Mouse (Mus musculus) adrenal gland, postnatal 4 days (tissue): ENCODE data around the gene Aldh1a1. TPM values are rescaled to one million over a fixed set of nuclear protein-coding genes. Genes with fewer than 3 reads are reported as not detected.
"Not testable (repeated sequence)": the region's sequence is repeated elsewhere in the genome, so short reads cannot be mapped to it uniquely, and the experiment has no call there.

ENCODE experiments used
- DNase-seq, 2 experiments: peaks; one replicate each; pipeline ENCODE4 v3.0.0; 2021 to 2022; ENCODE audit warnings: low spot score in 2 of 2, mixed read lengths in 2 of 2
- total RNA-seq, 2 experiments: library from RNA; stranded (reverse); gene quantifications; 2 replicates each; pipeline ENCODE4 v1.2.3; 2021

Aldh1a1 gene
- total RNA-seq, 2 experiments from 2014 or later = 32.5 to 35.6 TPM

DNA sequence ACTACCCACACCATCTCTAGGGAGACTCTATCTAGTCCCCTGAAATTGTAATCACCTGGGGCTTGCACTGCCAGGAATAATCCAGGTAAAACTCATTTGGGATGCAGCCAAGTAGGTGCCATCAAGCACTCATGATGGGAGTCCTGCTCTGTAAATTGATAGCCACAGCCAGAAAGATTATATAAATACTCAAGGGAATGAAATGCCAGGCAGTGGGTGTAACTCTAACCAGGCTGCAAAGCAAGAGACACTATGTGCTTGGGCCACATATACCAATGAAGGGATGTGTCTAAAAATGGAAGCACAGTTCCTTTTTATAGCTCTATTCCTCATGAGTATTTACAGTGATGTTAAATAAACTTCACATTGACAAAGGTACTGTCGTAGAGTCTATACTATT, 56.9 kb downstream of the Aldh1a1 start:
- no peak for DNase-seq

DNA sequence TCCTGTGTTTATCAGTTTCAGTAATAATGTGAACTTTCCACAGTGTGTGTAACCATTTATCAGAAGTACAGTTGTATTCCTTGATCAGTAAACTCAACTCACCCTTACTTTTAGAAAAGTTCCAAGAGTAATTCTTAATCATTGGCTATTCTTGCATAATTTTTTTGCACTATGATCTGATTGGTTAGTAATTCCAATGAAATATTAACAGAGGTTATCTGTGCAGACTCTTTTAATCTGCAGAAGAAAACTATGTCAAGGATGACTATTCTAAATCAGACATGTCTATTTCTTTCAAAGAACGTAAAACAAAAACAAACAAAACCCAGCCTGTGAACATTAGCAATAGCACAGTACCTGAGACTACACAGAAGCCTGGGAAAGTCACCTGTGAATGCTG, 62.9 kb downstream of the Aldh1a1 start:
- DNase-seq = no peak

DNA sequence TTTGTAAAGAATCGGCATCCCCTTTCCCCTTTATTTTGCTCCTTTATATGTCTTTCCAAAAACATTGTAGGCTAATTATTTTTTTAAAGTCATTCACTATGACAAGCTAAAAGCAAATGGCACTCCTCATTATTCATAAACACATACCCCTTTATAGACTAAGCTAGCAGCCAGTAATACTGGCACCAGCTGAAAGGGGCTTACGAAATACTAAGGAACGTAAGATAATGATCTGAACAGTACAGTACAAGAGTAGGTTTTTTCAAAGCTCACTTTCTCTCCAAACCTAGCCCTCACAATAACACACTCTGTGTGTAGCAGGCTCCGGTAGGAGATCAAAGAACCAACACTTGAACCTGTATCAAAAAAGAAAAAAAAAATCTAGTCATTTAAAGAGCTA, 64.7 kb downstream of the Aldh1a1 start:
- DNase-seq = no peak

DNA sequence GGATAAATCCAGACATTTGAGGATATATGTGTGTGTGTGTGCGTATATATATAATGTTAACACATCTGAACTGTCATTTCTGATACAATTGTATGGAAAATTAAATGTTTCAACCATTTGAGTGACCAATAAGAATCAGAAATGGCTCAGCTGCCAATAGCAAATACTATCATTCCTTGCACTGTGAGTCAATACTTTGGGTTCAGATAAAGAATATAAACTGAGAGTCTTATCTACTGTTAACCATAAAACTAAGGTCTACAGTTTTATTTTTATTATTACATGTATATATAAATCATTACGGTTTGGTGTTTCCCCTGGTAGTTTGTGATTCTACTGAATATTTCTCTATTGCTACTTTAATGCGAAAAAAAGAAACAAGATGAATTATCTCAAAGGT, 65.6 kb downstream of the Aldh1a1 start:
- DNase-seq = no peak

DNA sequence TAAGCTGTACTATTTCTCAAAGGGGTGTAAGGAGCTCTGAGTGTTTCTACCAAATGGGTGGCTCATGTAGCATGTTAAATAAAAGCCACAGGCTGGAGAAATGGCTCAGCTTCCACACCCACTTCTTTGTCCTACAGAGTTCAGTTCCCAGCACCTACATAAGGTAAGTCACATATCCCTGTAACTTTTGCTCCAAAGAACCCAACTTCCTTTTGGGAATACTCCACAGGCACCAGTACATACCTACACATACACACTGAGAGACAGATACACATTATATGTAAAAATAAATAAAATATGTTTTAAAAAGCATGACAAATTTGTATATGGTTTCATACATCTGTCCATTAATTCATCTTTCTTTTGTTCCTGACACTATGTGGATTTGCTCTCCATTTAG, 66.0 kb downstream of the Aldh1a1 start:
- no peak for DNase-seq

DNA sequence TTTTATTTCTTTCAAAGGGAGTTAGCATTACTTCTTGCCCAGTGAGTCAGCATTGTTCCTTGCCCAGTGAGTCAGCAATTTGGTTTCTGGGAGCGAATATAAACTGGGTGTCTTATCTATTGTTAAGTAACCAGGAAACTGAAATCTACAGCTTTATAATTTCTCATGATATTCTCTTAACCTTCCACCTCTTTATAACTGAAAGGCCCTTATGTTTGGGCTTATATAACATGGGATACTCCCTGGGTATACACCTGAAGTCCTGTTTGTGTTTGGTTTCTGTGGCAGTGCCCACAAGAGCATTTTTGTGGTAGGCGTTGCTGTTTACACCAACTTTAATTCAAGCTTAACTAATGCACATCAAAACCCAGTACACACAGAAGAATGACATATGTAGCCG, 66.4 kb downstream of the Aldh1a1 start:
- DNase-seq = no peak

DNA sequence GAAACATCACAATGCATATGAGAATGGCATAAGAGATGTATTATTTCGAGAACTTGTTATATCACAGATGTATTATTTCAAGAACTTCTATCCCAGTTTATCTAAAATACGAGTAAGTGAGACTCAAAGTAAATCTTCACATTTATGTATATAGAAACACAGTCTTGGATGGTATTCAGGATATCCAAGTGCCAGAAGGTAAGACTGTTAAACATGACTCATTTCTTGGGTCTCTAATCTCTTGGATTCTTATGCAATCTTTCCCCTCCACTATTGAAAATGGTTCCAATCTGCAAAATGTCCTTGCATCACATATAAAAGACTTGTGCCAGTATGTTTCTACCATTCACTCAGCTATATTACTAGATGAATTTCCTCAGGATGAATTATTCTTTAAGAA, 67.4 kb downstream of the Aldh1a1 start:
- DNase-seq = no peak

DNA sequence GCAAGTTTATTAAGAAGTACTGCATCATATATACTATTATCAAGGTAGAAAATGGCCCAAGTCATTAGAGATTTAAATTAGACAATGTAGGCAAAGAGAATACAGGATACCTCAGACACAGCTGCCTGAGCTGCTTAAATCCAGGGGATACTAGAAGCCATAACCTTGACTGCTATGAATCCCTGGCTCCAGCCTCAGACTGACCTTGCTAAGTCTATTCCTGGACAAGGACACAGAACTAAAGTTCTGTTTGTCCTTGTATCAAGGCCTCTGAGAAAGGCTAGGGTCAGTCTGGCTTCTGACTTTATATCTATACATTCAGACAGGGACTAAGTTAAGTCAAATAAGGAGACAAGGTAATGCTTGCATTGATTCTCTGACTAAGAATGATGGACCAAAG, 69.9 kb downstream of the Aldh1a1 start:
- no peak for DNase-seq

DNA sequence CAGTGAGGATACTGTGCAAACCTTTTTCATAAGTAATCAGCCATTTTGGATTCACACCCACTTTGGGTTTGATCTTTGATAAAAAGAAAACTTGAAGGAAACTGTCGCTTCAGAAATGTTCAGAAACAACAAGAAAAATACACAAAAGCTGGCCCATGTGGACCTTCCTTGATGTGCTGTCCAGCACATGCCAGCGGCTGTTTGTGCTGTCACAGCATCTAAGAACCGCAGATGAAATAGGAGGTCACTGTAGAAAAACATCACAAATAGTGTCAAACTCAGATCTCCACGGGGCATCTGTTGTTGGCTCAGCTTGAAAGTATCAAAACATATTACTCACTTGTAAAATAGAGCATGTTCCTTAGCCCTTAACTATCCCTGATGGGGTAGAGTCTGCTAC, 73.8 kb downstream of the Aldh1a1 start:
- no peak for DNase-seq

DNA sequence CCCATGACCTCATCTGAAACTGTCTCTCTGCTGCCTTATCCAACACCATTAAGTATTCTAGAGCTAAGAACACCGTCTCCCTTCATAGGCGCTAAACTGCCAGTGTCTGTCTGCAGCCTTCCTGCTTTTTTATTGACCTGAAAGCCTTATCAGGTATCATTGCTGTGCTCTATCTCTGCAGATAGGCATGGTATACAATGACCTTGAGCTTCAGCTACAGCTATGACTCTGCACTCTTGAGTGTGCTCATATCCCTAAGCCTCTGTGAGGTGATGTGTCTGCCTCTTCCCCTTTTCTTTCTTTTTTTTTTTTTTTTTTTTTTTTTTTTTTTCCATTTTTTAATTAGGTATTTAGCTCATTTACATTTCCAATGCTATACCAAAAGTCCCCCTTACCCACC, 74.5 kb downstream of the Aldh1a1 start:
- no peak for DNase-seq

DNA sequence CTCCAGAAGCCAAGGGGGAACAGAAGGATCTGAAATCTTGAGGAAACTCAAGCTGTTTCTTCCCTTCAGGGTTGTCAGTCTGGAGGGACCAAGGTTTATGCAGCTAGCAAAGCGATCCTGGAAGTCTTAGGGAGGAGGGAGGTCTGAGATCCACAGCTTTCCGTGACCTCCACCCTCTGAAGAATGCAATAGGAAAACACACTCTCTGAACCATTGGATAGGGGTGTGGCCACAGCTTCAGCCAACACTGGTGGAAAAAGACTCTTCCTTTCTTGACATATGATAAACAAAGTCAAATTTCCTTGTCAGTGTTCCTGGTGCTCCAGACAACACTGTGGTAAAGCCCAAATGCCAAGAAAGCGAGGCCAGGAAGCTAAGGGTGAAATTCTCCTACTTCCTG, 84.5 kb downstream of the Aldh1a1 start:
- DNase-seq = no peak

DNA sequence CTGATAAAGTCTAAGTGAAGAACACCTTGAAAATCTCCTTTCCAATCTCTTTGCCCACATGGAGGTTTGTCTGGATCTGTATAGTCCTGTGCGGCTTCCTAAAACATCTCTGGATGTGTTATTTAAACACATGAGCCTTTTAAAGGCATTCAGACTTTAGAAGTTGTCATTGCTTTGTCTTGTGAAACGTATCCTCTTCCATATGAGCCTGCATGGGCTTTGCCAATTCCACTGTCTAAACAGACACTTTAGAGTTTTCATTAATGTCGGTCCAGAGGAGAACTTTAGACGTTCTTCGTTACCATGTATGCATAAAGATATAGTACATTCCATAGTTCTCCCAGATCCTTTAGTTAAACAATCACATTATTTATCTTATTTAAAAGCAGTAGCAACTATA, 84.9 kb downstream of the Aldh1a1 start:
- no peak for DNase-seq

DNA sequence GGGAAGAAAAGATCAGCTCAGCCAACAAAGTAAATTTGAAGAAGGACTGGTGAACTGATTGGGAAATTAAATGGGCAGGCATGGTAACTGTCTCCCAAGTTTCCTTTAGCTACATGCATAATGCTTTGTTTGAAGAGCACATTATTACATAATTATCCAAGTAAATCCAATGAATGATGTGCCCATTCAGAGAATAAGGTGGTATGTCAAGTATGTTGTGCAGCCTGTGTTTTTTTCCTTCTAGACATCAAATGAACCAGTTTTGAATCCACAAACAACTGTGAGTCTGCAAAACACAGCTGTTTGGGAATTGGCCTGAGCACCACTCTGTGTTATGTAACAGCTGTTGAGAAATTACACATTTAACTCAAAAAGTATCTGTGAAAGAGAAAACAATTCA, 107.4 kb downstream of the Aldh1a1 start:
- no peak for DNase-seq

DNA sequence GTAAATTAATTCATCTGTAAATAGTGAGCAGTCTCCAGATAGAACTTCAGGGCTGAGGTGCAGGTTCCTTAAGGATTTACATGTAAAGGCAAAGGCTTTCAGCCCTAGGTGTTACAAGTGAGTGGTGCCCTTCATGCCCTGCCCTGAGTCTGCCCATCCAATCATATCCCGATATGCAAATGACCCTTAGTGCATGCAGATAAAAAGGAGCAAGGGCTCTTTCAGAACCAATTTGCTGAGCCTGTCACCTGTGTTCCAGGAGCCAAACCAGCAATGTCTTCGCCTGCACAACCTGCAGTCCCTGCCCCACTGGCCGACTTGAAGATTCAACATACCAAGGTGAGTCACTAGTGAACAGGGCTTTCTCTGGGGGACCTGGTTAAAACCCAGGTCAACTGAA, 109.2 kb downstream of the Aldh1a1 start:
- DNase-seq = no peak

DNA sequence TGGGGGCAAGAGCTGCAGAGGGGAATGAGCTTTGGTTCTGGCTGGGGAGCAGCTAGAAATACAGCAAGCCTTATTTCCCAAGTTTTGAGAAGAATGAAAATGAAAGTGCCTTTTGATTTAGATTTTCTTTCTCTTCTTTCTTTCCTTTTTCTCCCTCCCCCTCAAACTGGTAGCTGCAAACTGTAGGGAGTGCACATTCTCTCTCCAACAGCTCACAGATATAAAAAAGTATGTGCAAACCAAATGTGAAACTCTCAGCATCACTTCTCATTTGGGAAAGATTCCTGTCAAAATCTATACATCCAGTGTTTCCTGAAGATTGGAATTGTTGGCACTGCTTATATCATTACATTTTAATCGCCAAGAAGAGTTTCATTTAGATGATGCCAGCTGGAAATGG, 110.7 kb downstream of the Aldh1a1 start:
- no peak for DNase-seq

DNA sequence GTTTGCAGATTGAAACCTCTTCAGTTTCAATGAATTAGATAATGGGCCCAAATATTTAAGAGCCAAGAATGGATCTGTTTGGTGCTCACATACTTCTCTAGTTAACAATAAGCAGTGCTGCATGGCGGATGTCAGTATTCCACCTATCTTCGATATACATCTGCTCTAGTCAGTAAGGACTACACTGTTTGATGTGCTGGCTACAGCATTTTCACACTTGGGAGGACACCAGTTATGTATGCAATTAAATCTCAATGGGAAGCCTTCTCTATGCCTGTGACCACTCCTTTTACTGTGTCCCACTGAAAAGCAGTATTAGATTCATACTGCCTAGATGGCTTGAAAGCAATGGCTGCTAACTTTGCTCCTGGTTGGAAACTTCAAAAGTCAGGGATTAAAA, 111.4 kb downstream of the Aldh1a1 start:
- DNase-seq = no peak

DNA sequence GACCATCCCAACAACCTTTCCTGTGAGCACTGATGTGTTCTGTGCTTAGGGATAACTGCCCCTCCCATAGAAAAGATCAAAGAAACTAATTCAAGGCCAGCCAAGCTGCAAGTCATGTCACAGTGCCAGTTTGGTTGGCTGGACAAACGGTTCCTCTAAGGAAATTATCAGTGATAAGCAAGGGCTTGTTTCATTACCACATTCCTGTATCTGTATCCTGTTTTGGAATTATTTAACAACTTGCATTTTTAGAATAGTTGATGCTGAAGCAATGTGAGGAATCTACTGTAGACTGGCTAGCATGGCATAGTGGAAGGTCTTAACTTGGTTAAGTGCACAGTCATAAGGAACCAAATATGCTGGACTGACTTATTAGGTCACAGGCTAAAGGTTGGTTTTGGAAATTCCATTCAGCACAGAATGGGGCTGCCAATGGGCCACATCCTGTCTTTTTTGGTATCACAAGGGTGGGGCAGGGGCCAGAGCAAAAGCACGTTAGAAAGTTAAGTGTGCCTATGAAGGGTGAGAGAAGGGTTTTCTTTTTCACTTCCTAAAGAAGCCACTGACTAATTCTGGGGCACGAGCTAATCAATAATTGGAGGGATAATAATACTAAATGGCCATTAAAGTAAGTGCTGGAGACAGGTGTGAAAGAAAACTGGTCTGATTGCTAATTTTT, 121.9 kb downstream of the Aldh1a1 start:
- no peak for DNase-seq

DNA sequence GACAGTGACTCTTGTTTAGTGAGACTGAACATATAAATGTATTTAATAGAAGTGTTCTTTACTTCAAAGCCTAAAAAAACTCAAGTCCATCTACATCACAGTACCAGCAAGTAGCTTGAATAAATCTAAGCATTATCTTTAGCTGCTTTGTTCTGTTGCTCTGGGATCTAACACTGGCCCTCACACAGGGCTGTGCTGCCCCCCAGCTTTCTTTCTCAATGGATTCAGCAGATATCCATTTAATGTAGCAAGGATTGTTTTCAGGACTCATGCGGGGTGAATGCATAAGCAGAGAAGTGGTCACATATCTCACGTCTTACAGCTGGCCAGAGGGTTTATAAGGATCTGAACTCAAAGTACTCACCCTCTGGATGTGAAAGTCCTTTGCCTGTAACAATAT, 129.9 kb downstream of the Aldh1a1 start:
- no peak for DNase-seq

DNA sequence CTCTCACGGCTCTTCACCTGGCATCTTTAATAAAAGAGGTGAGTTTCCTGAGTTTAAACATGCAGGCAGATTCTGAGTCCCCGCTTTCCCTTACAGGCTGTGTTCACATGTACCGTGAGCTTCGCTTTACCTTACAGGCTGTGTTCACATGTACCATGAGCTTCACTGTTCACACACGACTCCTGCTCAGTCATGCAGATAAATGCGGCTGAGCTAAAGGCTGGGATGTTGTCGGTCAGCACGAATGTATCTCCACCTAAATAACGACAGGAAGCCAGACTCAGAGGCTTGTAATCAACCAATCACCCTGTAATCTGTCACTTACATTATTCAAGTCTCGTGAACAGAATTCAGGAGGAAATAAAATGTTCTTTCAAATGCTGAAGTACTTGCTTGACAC, 130.9 kb downstream of the Aldh1a1 start:
- no peak for DNase-seq

DNA sequence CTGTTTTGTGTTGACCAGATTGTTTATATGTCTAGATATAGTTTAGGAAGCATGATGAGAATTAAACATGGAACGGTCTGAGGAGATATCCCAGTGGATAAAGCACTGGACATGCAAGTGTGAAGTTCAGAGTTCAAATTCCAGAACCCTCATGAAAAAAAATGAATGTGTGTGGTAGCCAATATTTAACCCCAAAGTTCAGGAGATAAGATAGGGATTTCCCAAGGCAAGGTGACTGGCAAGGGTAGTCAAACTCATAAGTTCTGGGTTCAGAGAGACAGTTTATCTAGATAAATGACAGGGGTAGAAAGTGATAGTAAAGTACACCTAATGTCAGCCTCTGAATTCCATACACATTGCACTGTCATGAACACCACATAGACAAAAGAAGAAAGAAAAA, 138.5 kb downstream of the Aldh1a1 start:
- no peak for DNase-seq

DNA sequence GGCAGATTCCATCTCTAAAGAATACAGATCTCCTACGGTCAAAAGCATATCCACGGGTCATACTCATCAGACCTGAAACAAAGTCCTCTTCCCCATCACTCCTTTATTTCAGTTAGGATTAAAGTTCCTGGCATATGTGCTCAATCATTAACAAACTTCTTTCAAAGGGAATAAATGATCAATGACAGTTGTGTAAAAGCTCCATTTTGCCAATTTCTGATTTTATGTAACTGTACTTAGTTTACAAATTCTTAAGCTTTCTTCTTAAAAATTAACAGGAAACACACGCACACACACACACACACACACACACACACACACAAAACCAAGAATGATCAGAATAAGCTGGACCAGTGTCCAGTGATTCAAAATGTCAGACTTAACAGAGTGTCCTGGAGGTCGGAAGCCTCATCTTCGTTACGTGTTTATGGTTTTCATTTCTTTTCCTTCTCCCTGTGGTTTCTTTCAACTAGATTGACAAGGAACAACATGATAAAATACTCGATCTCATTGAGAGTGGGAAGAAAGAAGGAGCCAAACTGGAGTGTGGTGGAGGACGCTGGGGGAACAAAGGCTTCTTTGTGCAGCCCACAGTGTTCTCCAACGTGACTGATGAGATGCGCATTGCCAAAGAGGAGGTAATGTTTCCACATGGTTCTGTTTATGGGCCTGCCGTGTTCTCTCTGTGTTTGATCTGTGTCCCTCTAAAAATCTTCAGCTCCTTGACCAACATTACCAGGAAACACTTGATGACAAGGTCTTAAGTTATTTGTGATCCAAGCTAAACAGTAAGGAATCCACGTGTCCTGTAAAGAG, 141.6 kb downstream of the Aldh1a1 start:
- no peak for DNase-seq

DNA sequence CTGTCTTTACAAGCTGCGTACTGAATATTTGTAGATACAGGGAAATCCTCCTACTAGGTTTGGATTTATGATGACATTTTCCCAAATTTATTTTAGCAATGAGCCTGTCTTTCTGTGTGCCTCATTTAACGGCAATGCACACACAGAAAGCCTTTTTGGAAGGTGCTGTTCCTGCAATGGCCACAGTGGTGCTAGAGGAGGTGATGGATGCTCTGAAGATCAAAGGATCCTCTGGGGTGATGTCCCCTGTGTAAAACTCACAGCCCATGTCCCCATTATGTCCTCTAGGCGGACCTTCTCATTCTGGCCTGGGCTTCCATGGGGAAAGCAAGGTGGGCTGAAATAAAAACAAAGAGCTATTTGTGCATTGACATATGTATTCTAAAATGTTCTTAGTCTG, 151.8 kb downstream of the Aldh1a1 start:
- no peak for DNase-seq

DNA sequence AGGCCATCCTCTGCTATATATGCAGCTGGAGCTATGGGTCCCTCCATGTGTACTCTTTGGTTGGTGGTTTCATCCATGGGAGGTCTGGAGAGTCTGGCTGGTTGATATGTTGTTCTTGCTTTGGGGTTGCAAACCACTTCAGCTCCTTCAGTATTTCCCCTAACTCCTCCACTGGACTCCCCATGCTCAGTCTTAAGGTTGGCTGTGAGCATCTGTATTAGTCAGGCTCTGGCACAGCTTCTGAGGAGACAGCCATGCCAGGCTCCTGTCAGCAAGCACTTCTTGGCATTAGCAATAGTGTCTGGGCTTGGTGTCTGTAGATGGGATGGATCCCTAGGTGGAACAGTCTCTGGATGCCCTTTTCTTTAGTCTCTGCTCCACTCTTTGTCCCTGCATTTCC, 155.0 kb downstream of the Aldh1a1 start:
- DNase-seq = not testable (repeated sequence)
